Mouse (Mus musculus) E14TG2a.4 (cell line): ENCODE data around the gene Nkx2-1.

ENCODE experiments used
- CTCF ChIP-seq: conservative IDR thresholded peaks from 2 replicates; pipeline ENCODE4 v1.5.1; 2014; ENCODE audit warnings: low read length
- NANOG ChIP-seq: IDR thresholded peaks from 2 replicates; pipeline ENCODE4 v1.6.1; 2014; ENCODE audit warnings: borderline replicate concordance, low read length, mixed read lengths
- POU5F1 ChIP-seq: IDR thresholded peaks from 2 replicates; pipeline ENCODE4 v1.6.1; 2014; ENCODE audit warnings: low read length, borderline replicate concordance

DNA sequence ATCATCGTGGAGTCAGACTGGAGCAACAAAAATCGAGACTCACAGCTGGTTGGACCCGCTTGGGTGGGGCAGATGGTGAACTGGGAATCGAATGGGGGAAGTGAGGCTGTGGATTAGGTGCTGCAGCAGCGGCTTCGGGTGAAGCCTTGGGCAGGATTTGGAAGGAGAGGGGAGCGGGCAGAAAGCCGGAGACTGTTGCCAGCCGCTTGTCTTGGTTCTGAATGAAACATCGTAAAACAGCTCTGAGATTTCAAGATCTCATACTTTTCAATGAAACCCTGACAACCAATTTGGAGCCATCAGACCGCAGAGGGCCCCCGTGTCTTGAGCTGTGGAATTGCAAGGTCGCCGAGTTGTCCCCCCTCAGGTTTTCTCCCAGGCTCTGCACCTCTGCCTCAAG is 12.5 kb downstream of the Nkx2-1 start:
- TF ChIP-seq CTCF (no peak), POU5F1 (no peak), NANOG (no peak)
